ENCODE assay signal across 10 mouse cellular contexts in the genomic region with DNA sequence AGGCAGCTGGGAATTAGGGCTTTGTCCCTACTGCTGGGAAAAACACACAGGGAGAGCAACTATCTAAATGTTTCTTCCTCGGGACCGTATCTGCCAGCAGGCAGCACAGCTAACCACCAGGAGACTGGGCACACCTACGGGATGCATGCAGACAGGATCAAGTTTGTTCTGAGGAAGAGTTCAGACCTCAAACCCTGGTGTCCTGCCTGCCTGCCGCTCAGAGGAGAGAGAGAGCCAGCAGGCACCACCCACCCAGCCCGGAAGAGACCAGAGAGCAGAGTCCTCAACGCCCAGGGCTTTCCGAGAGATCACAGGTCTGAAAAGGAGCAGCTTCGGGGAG. TPM values are rescaled to one million over a fixed set of nuclear protein-coding genes. Genes with fewer than 3 reads are reported as not detected.
DNase-seq lines count a peak whose midpoint lies in the region; ATAC-seq and TF ChIP-seq lines count a peak whose summit lies in the region.
"Had no signal": no experiment of that assay in that cellular context is flagged by ENCODE, and none has a peak within 500 bp of the region (broad histone marks: within the 10 kb centered on the region; RNA-seq: fewer than 3 reads in every experiment).

No protein-coding gene starts in this region.

- H3K36me3 ChIP-seq in lung, embryonic 14.5 days (ENCODE audit: insufficient read depth), result no peaks in the 10 kb centered on the region
- H3K36me3 ChIP-seq in embryonic facial prominence, embryonic 15.5 days, result no peaks in the 10 kb centered on the region
- H3K36me3 ChIP-seq in liver, embryonic 12.5 days, result no peaks in the 10 kb centered on the region

- H3K4me3 ChIP-seq in gastrocnemius, adult 2 months, result peak overlapping the region; percentile 37
- no peak overlapping the region for H3K4me3 ChIP-seq in lung, embryonic 14.5 days (ENCODE audit: low read depth, low read length)
- H3K4me3 ChIP-seq in embryonic facial prominence, embryonic 15.5 days (replicated peaks), result no peak overlapping the region
- no peak overlapping the region for H3K4me3 ChIP-seq in liver, embryonic 12.5 days

- 25% methylated on average over 8 of the region's 8 CpGs for WGBS in lung, embryonic 14.5 days
- 23% methylated on average over 8 of the region's 8 CpGs for WGBS in embryonic facial prominence, embryonic 15.5 days
- WGBS in liver, embryonic 12.5 days (ENCODE audit: insufficient replicate concordance), result 17% methylated on average over 8 of the region's 8 CpGs

- intact Hi-C loops in gastrocnemius, adult 2 months (cut with DNase I), result loop anchor here (2.0 kb wide), 1 partner anchor 216 kb away; no protein-coding TSS in a partner anchor

- TF ChIP-seq CTCF in gastrocnemius, adult 2 months (IDR thresholded peaks at IDR 0.05), result no peak
- no peak for TF ChIP-seq CTCF in lung, embryonic 14.5 days (IDR thresholded peaks at IDR 0.05; ENCODE audit: low read depth)

- H3K4me2 ChIP-seq in lung, embryonic 14.5 days, result peak overlapping the region; percentile 27; the same call in 1 of the 2 replicates
- no peak overlapping the region for H3K4me2 ChIP-seq in embryonic facial prominence, embryonic 15.5 days (replicated peaks)
- no peak overlapping the region for H3K4me2 ChIP-seq in liver, embryonic 12.5 days

- peaks cover 20% of the 10 kb centered on the region for H3K4me1 ChIP-seq in lung, embryonic 14.5 days (ENCODE audit: insufficient read depth)
- peaks cover 39% of the 10 kb centered on the region for H3K4me1 ChIP-seq in embryonic facial prominence, embryonic 15.5 days
- no peaks in the 10 kb centered on the region; the same call in 1 of the 2 replicates for H3K4me1 ChIP-seq in liver, embryonic 12.5 days

- DNase-seq in gastrocnemius, adult 2 months, result no peak
- no peak for DNase-seq in gastrocnemius, postnatal 25 days
- peak; percentile 17 for DNase-seq in lung, embryonic 14.5 days
- DNase-seq in lung, postnatal 10 days, result no peak
- no peak for DNase-seq in cerebellum, adult 18-20 months
- DNase-seq in B cell, adult 2 months, result no peak
- DNase-seq: gastrocnemius, postnatal 14 days had no signal

- H3K27me3 ChIP-seq in lung, embryonic 14.5 days (ENCODE audit: insufficient read depth, low read length), result no peaks in the 10 kb centered on the region
- peaks cover 10% of the 10 kb centered on the region; the same call in 1 of the 2 replicates for H3K27me3 ChIP-seq in embryonic facial prominence, embryonic 15.5 days
- H3K27me3 ChIP-seq in liver, embryonic 12.5 days (replicated peaks), result peaks cover 58% of the 10 kb centered on the region

- peak overlapping the region; percentile 84 for H3K27ac ChIP-seq in gastrocnemius, adult 2 months
- H3K27ac ChIP-seq in lung, embryonic 14.5 days (ENCODE audit: low read depth), result peak overlapping the region; percentile 71; the same call in 1 of the 2 replicates
- H3K27ac ChIP-seq in embryonic facial prominence, embryonic 15.5 days (replicated peaks), result peak overlapping the region; percentile 58; the same call in 1 of the 2 replicates
- peak overlapping the region; percentile 57; the same call in 1 of the 2 replicates for H3K27ac ChIP-seq in liver, embryonic 12.5 days

- no peaks in the 10 kb centered on the region for H3K9me3 ChIP-seq in lung, embryonic 14.5 days (ENCODE audit: low read depth, low read length)
- no peaks in the 10 kb centered on the region for H3K9me3 ChIP-seq in embryonic facial prominence, embryonic 15.5 days (replicated peaks)
- no peaks in the 10 kb centered on the region for H3K9me3 ChIP-seq in liver, embryonic 12.5 days (replicated peaks)

- ATAC-seq in lung, embryonic 14.5 days (ENCODE audit: insufficient read depth), result no peak
- ATAC-seq in embryonic facial prominence, embryonic 15.5 days (ENCODE audit: insufficient number of reproducible peaks, low FRiP score, low TSS enrichment, low read depth), result no peak
- no peak for ATAC-seq in liver, embryonic 12.5 days

- 0 out of 2 replicates have a peak overlapping the region, but pooled peaks have one; percentile 4 for H3K9ac ChIP-seq in lung, embryonic 14.5 days
- no peak overlapping the region for H3K9ac ChIP-seq in embryonic facial prominence, embryonic 15.5 days
- no peak overlapping the region for H3K9ac ChIP-seq in liver, embryonic 12.5 days

RNA-seq across cellular contexts. Expression of a gene that starts 5.8 kb away (rescaled TPM):
- total RNA-seq in gastrocnemius, adult 2 months (2021), result 1 to 10 TPM; 3.7 to 4.6 TPM
- total RNA-seq in gastrocnemius, postnatal 25 days (2021), result 1 to 10 TPM; 4.9 to 5.0 TPM
- polyA plus RNA-seq in lung, embryonic 14.5 days (2014; fragmentation: Nextera tagmentation; extraction: Ambion mirVana), result 7.2 and 7.3 TPM in 2 replicates
- polyA plus RNA-seq in embryonic facial prominence, embryonic 15.5 days (2015; fragmentation: Nextera tagmentation; extraction: Ambion mirVana), result 7.3 and 8.1 TPM in 2 replicates
- 7.4 and 8.3 TPM in 2 replicates for polyA plus RNA-seq in liver, embryonic 12.5 days (2016; fragmentation: Nextera tagmentation; extraction: Ambion mirVana)

RNA-seq across cellular contexts. Expression of a gene that starts 43.0 kb away (rescaled TPM):
- under 1 TPM in 1 of 2 experiments, not detected in 1; 0.25 TPM for total RNA-seq in gastrocnemius, adult 2 months (2021)
- total RNA-seq in gastrocnemius, postnatal 25 days (2021), result under 1 TPM in 1 of 2 experiments, not detected in 1; 0.15 TPM
- polyA plus RNA-seq in lung, embryonic 14.5 days (2014; fragmentation: Nextera tagmentation; extraction: Ambion mirVana), result not detected in 2 replicates
- 0.11 TPM in 1 of 2 replicates, not detected in the other for polyA plus RNA-seq in embryonic facial prominence, embryonic 15.5 days (2015; fragmentation: Nextera tagmentation; extraction: Ambion mirVana)
- not detected in 2 replicates for polyA plus RNA-seq in liver, embryonic 12.5 days (2016; fragmentation: Nextera tagmentation; extraction: Ambion mirVana)
- total RNA-seq: layer of hippocampus, postnatal 10 days had no signal
